Mouse (Mus musculus) spleen, adult 2 months (tissue): ENCODE results near the gene Tapbpl. TPM values are rescaled to one million over a fixed set of nuclear protein-coding genes. Genes with fewer than 3 reads are reported as not detected.
"Not testable (repeated sequence)": the region's sequence is repeated elsewhere in the genome, so short reads cannot be mapped to it uniquely, and the experiment has no call there.

ENCODE experiments used
- DNase-seq, 2 experiments: peaks; one replicate each; pipeline versions ENCODE4 v3.0.0 to v3.0.0-alpha.2; 2012 to 2021; ENCODE audit warnings: low spot score in 2 of 2, low read depth in 1 of 2
- H3K27ac ChIP-seq: fragments of 200-500 bp; 2 replicates; pipeline ENCODE4 v1.5.1; 2012; ENCODE audit warnings: low read length, inconsistent platforms; ENCODE audit not compliant: insufficient read depth
- H3K27me3 ChIP-seq: fragments of 200-500 bp; 2 replicates; pipeline ENCODE4 v1.6.1; 2012; ENCODE audit warnings: mild to moderate bottlenecking, moderate library complexity, low read length, inconsistent platforms; ENCODE audit not compliant: control insufficient read depth, insufficient read depth
- H3K36me3 ChIP-seq: fragments of 200-500 bp; 2 replicates; pipeline ENCODE4 v1.6.1; 2012; ENCODE audit warnings: mild to moderate bottlenecking, low read length, inconsistent platforms; ENCODE audit not compliant: control insufficient read depth, insufficient read depth
- H3K4me1 ChIP-seq: fragments of 200-500 bp; 2 replicates; pipeline ENCODE4 v1.6.1; 2011; ENCODE audit warnings: inconsistent platforms; ENCODE audit not compliant: control insufficient read depth, insufficient read depth, insufficient read length
- H3K4me3 ChIP-seq: fragments of 200-500 bp; 2 replicates; pipeline ENCODE4 v1.5.1; 2011; ENCODE audit warnings: mild to moderate bottlenecking, inconsistent platforms; ENCODE audit not compliant: insufficient read depth, insufficient read length; ENCODE audit errors: extremely low read depth
- CTCF ChIP-seq: fragments of 200-500 bp; IDR thresholded peaks from 2 replicates; pipeline ENCODE4 v1.5.1; 2011; ENCODE audit warnings: mild to moderate bottlenecking, inconsistent platforms; ENCODE audit not compliant: insufficient read depth, insufficient read length, insufficient replicate concordance; ENCODE audit errors: extremely low read depth
- POLR2A ChIP-seq: fragments of 200-500 bp; IDR thresholded peaks from 2 replicates; pipeline ENCODE4 v1.6.1; 2011; ENCODE audit warnings: low read depth, low read length, inconsistent platforms
- WGBS: fragments of 180-500 bp; shearing (Covaris S2); methylation state at CpG from one replicate; pipeline ENCODE4 v1.1.7; 2018; 5-methylcytosine and 5-hydroxymethylcytosine counted together
- polyA plus RNA-seq: library from polyadenylated mRNA; depleted of rRNA; stranded (reverse); fragments of >200 nt; gene quantifications from 2 replicates; pipeline ENCODE4 v1.2.3, GENCODE M21; 2012

The Tapbpl gene
- polyA plus RNA-seq, 1 experiment = 24.4 TPM

- no peak overlapping the region for H3K27ac ChIP-seq
- no peaks in the 10 kb centered on the region for H3K27me3 ChIP-seq
- H3K4me1 ChIP-seq = peaks cover 2% of the 10 kb centered on the region; the same call in 1 of the 2 replicates
- no peaks in the 10 kb centered on the region for H3K36me3 ChIP-seq
- TF ChIP-seq POLR2A (no peak), CTCF (no peak)
- whole genome bisulfite sequencing = 75% methylated on average over 3 of the region's 3 CpGs
- no peak overlapping the region for H3K4me3 ChIP-seq
- DNase-seq = no peak
Observed at GRCm38 (mm10) chr6:125267469-125267868, 35.8 kb upstream of the Tapbpl start.

GRCm38 (mm10) chr6:125266600-125266999, 34.9 kb upstream of the Tapbpl start:
- H3K36me3 ChIP-seq, H3K27ac ChIP-seq, H3K4me1 ChIP-seq, H3K27me3 ChIP-seq, H3K4me3 ChIP-seq, DNase-seq: not testable (repeated sequence)
- 77% methylated on average over 6 of the region's 6 CpGs for WGBS

GRCm38 (mm10) chr6:125266091-125266490, 34.4 kb upstream of the Tapbpl start:
- no peaks in the 10 kb centered on the region for H3K27me3 ChIP-seq
- peak overlapping the region; percentile 76 for H3K27ac ChIP-seq
- H3K4me1 ChIP-seq = no peaks in the 10 kb centered on the region; the same call in 1 of the 2 replicates
- H3K4me3 ChIP-seq = peak overlapping the region; percentile 32; the same call in 1 of the 2 replicates
- 82% methylated on average over 13 of the region's 13 CpGs for WGBS
- H3K36me3 ChIP-seq = no peaks in the 10 kb centered on the region
- DNase-seq = no peak
- no peak for TF ChIP-seq CTCF
- TF ChIP-seq POLR2A = no peak

- WGBS = 14% methylated on average over 10 of the region's 10 CpGs
- Histone ChIP-seq H3K27ac (peak overlapping the region; percentile 76), H3K27me3 (no peaks in the 10 kb centered on the region), H3K36me3 (no peaks in the 10 kb centered on the region), H3K4me1 (no peaks in the 10 kb centered on the region; the same call in 1 of the 2 replicates), H3K4me3 (no peak overlapping the region)
- TF ChIP-seq POLR2A (no peak; the same call in 1 of the 2 replicates), CTCF (no peak)
- DNase-seq = peak; percentile 52 to 89
Observed at GRCm38 (mm10) chr6:125265239-125265638, 33.6 kb upstream of the Tapbpl start.

- DNase-seq = no peak
- Histone ChIP-seq H3K4me3 (no peak overlapping the region), H3K27me3 (no peaks in the 10 kb centered on the region), H3K36me3 (no peaks in the 10 kb centered on the region), H3K27ac (peak overlapping the region; percentile 33; the same call in 1 of the 2 replicates), H3K4me1 (peaks cover 2% of the 10 kb centered on the region; the same call in 1 of the 2 replicates)
- 73% methylated on average over 9 of the region's 9 CpGs for WGBS
- no peak for TF ChIP-seq POLR2A
- no peak for TF ChIP-seq CTCF
Observed at GRCm38 (mm10) chr6:125264219-125264618, 32.6 kb upstream of the Tapbpl start.

GRCm38 (mm10) chr6:125260006-125260555, 28.4 kb upstream of the Tapbpl start:
- TF ChIP-seq CTCF = no peak

GRCm38 (mm10) chr6:125256222-125256966, 24.7 kb upstream of the Tapbpl start:
- DNase-seq = no peak
- H3K27me3 ChIP-seq = no peaks in the 10 kb centered on the region
- no peaks in the 10 kb centered on the region for H3K36me3 ChIP-seq
- H3K4me3 ChIP-seq = no peak overlapping the region
- H3K4me1 ChIP-seq = peaks cover 19% of the 10 kb centered on the region; the same call in 1 of the 2 replicates
- TF ChIP-seq POLR2A (no peak), CTCF (no peak)
- 83% methylated on average over 8 of the region's 8 CpGs for WGBS
- no peak overlapping the region for H3K27ac ChIP-seq

More at GRCm38 (mm10) chr6:125260006-125260555, 28.4 kb upstream of the Tapbpl start:
- no peak overlapping the region for H3K4me3 ChIP-seq
- 77% methylated on average over 10 of the region's 10 CpGs for WGBS
- H3K4me1 ChIP-seq = peaks cover 6% of the 10 kb centered on the region; the same call in 1 of the 2 replicates
- H3K27ac ChIP-seq = no peak overlapping the region
- no peaks in the 10 kb centered on the region for H3K27me3 ChIP-seq
- H3K36me3 ChIP-seq = no peaks in the 10 kb centered on the region
- no peak for DNase-seq
